Mouse (Mus musculus) hindbrain, embryonic 16.5 days (tissue): ENCODE measurements around the gene Prss30. TPM values are rescaled to one million over a fixed set of nuclear protein-coding genes. Genes with fewer than 3 reads are reported as not detected.
"Not testable (repeated sequence)": the region's sequence is repeated elsewhere in the genome, so short reads cannot be mapped to it uniquely, and the experiment has no call there.

Experiments
- ATAC-seq: fragments of 200-750 bp; cut with Nextera tagmentation; 2 replicates; pipeline ENCODE4 v1.8.0; 2017; ENCODE audit warnings: moderate TSS enrichment, moderate library complexity
- H3K27ac ChIP-seq: fragments of 300-500 bp; sonication (generic); 2 replicates; pipeline ENCODE4 v1.5.1; 2014; ENCODE audit warnings: low read depth, mild to moderate bottlenecking, control low read depth, low read length, moderate library complexity
- H3K27me3 ChIP-seq: fragments of 300-500 bp; sonication (generic); replicated peaks from 2 replicates; pipeline ENCODE4 v1.6.1; 2014; ENCODE audit warnings: low read length; ENCODE audit not compliant: control insufficient read depth, insufficient read depth
- H3K36me3 ChIP-seq: fragments of 300-500 bp; sonication (generic); 2 replicates; pipeline ENCODE4 v1.6.1; 2014; ENCODE audit warnings: mild to moderate bottlenecking, low read length, moderate library complexity, mixed read lengths; ENCODE audit not compliant: control insufficient read depth, insufficient read depth
- H3K4me1 ChIP-seq: fragments of 300-500 bp; sonication (generic); 2 replicates; pipeline ENCODE4 v1.6.1; 2014; ENCODE audit warnings: low read depth, low read length; ENCODE audit not compliant: control insufficient read depth, insufficient read depth
- H3K4me2 ChIP-seq: fragments of 300-500 bp; sonication (generic); 2 replicates; pipeline ENCODE4 v1.6.1; 2014; ENCODE audit warnings: mild to moderate bottlenecking, low read length, control low read depth, moderate library complexity
- H3K4me3 ChIP-seq: fragments of 300-500 bp; sonication (generic); 2 replicates; pipeline ENCODE4 v1.5.1; 2014; ENCODE audit warnings: mild to moderate bottlenecking, low read length, control low read depth, moderate library complexity
- H3K9ac ChIP-seq: fragments of 300-500 bp; sonication (generic); 2 replicates; pipeline ENCODE4 v1.6.1; 2014; ENCODE audit warnings: low read depth, mild to moderate bottlenecking, control low read depth, low read length, moderate library complexity
- H3K9me3 ChIP-seq: fragments of 300-500 bp; sonication (generic); 2 replicates; pipeline ENCODE4 v1.6.1; 2014; ENCODE audit warnings: mild to moderate bottlenecking, low read length, moderate library complexity; ENCODE audit not compliant: control insufficient read depth
- WGBS: fragments of 180-500 bp; shearing (Covaris S2); extraction: QIAGEN DNeasy Blood & Tissue Kit; methylation state at CpG from one replicate; pipeline ENCODE4 v1.1.7; 2014; 5-methylcytosine and 5-hydroxymethylcytosine counted together
- polyA plus RNA-seq: library from polyadenylated mRNA; unstranded; fragments of >200 nt; fragmentation: Nextera tagmentation; extraction: Ambion mirVana; gene quantifications from 2 replicates; pipeline ENCODE4 v1.2.1, GENCODE M21; 2015

Prss30 gene
- polyA plus RNA-seq, 1 experiment from 2014 or later = not detected

- no peak overlapping the region for H3K4me3 ChIP-seq
- no peaks in the 10 kb centered on the region for H3K27me3 ChIP-seq
- WGBS = 47% methylated on average over 2 of the region's 2 CpGs
- no peak overlapping the region for H3K27ac ChIP-seq
- no peaks in the 10 kb centered on the region for H3K9me3 ChIP-seq
- H3K36me3 ChIP-seq = no peaks in the 10 kb centered on the region
- no peak overlapping the region for H3K4me2 ChIP-seq
- H3K9ac ChIP-seq = no peak overlapping the region
- H3K4me1 ChIP-seq = no peaks in the 10 kb centered on the region
- ATAC-seq = no peak
Observed at GRCm38 (mm10) chr17:23968780-23969179, 11.6 kb downstream of the Prss30 start.

GRCm38 (mm10) chr17:23966658-23967401, 13.5 kb downstream of the Prss30 start:
- WGBS = 90% methylated on average over 10 of the region's 10 CpGs
- H3K4me2 ChIP-seq = no peak overlapping the region
- H3K4me1 ChIP-seq = no peaks in the 10 kb centered on the region
- H3K9ac ChIP-seq = no peak overlapping the region
- H3K27ac ChIP-seq = no peak overlapping the region
- no peak overlapping the region for H3K4me3 ChIP-seq
- H3K27me3 ChIP-seq = 0 out of 2 replicates have a peak, but pooled peaks cover 2% of the 10 kb centered on the region
- ATAC-seq = no peak
- H3K36me3 ChIP-seq = no peaks in the 10 kb centered on the region
- no peaks in the 10 kb centered on the region for H3K9me3 ChIP-seq

GRCm38 (mm10) chr17:23965805-23966425, 14.5 kb downstream of the Prss30 start:
- H3K4me1 ChIP-seq = no peaks in the 10 kb centered on the region
- 0 out of 2 replicates have a peak, but pooled peaks cover 2% of the 10 kb centered on the region for H3K27me3 ChIP-seq
- WGBS = 30% methylated on average over 6 of the region's 6 CpGs
- no peaks in the 10 kb centered on the region for H3K9me3 ChIP-seq
- no peak for ATAC-seq
- H3K4me2 ChIP-seq = no peak overlapping the region
- H3K4me3 ChIP-seq = no peak overlapping the region
- no peak overlapping the region for H3K27ac ChIP-seq
- H3K9ac ChIP-seq = no peak overlapping the region
- H3K36me3 ChIP-seq = no peaks in the 10 kb centered on the region

- WGBS = 58% methylated on average over 4 of the region's 4 CpGs
Observed at GRCm38 (mm10) chr17:23961573-23962122, 18.7 kb downstream of the Prss30 start.

GRCm38 (mm10) chr17:23960084-23960738, 20.2 kb downstream of the Prss30 start:
- Histone ChIP-seq H3K36me3 (no peaks in the 10 kb centered on the region), H3K4me3 (no peak overlapping the region), H3K27me3 (0 out of 2 replicates have a peak, but pooled peaks cover 2% of the 10 kb centered on the region), H3K9me3 (no peaks in the 10 kb centered on the region), H3K4me2 (no peak overlapping the region), H3K4me1 (no peaks in the 10 kb centered on the region), H3K27ac (no peak overlapping the region), H3K9ac (no peak overlapping the region)
- peak; percentile 98 for ATAC-seq
- 41% methylated on average over 3 of the region's 3 CpGs for WGBS

More at GRCm38 (mm10) chr17:23961573-23962122, 18.7 kb downstream of the Prss30 start:
- Histone ChIP-seq H3K27ac (no peak overlapping the region), H3K4me3 (no peak overlapping the region), H3K36me3 (no peaks in the 10 kb centered on the region), H3K4me2 (no peak overlapping the region), H3K4me1 (no peaks in the 10 kb centered on the region), H3K27me3 (0 out of 2 replicates have a peak, but pooled peaks cover 2% of the 10 kb centered on the region), H3K9ac (no peak overlapping the region), H3K9me3 (no peaks in the 10 kb centered on the region)
- ATAC-seq = no peak

- H3K9me3 ChIP-seq = no peaks in the 10 kb centered on the region
- H3K9ac ChIP-seq = no peak within 1 kb of the TSS
- WGBS = 77% methylated on average over 5 of the region's 5 CpGs
- H3K27ac ChIP-seq = no peak within 1 kb of the TSS
- no peak for ATAC-seq
- no peak within 1 kb of the TSS for H3K4me3 ChIP-seq
- H3K4me1 ChIP-seq = no peaks in the 10 kb centered on the region
- H3K36me3 ChIP-seq = no peaks in the 10 kb centered on the region
- no peaks in the 10 kb centered on the region for H3K27me3 ChIP-seq
- H3K4me2 ChIP-seq = no peak within 1 kb of the TSS
Observed at GRCm38 (mm10) chr17:23955174-23955573, 25.2 kb downstream of the Prss30 start, which contains the start of gene Sbpl. Sbpl (minus strand) TSS chr17:23955274.

DNA sequence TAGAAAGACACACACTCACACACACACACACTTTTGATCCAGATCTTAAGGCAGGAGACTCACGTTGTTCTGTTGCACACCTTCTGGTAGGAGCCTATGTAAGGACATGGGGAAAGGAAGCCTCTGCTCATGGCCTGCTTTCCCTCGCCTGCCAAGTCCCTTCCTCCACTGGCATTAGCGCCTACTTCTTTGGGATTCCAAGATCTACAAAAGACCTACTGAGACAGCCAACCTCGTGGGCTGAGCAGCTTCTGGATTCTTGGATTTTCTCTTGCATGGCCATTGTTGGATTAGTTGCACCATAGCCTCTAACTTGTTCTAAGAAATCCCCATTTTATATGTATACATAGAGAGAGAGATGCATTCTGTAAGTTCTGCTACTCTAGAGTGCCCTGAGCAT, 29.5 kb downstream of the Prss30 start:
- not testable (repeated sequence) for H3K4me1 ChIP-seq, H3K27ac ChIP-seq, H3K9ac ChIP-seq, H3K27me3 ChIP-seq, H3K36me3 ChIP-seq, ATAC-seq, H3K4me3 ChIP-seq, H3K9me3 ChIP-seq, H3K4me2 ChIP-seq
- WGBS = 87% methylated on average over 4 of the region's 4 CpGs

DNA sequence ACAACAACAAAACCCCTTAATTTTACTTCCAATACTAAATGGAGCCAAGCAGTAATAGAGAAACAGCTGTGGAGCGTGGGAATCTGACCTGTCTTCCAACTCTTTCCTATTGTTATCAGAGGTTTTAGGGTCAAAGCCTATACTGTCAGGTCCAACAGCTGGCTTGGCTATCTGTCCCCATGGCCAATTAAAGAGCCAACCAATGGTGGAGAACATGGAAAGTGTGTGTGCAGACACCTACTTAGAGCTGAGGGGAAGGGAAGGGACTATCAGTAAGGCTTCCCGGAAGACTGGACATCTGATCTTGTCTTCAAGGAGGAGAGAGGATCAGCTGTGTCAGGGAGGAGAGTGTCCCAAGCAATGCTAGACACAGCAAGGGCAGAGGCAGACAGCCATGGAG, 31.3 kb downstream of the Prss30 start:
- no peaks in the 10 kb centered on the region for H3K27me3 ChIP-seq
- no peaks in the 10 kb centered on the region for H3K4me1 ChIP-seq
- no peak overlapping the region for H3K9ac ChIP-seq
- ATAC-seq = no peak
- H3K36me3 ChIP-seq = no peaks in the 10 kb centered on the region
- 87% methylated on average over 2 of the region's 2 CpGs for whole genome bisulfite sequencing
- no peak overlapping the region for H3K4me2 ChIP-seq
- no peak overlapping the region for H3K4me3 ChIP-seq
- no peak overlapping the region for H3K27ac ChIP-seq
- H3K9me3 ChIP-seq = no peaks in the 10 kb centered on the region

DNA sequence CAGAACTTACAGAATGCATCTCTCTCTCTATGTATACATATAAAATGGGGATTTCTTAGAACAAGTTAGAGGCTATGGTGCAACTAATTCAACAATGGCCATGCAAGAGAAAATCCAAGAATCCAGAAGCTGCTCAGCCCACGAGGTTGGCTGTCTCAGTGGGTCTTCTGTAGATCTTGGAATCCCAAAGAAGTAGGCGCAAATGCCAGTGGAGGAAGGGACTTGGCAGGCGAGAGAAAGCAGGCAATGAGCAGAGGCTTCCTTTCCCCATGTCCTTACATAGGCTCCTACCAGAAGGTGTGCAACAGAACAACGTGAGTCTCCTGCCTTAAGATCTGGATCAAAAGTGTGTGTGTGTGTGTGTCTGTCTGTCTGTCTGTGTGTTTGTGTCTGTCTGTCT, 32.9 kb downstream of the Prss30 start:
- H3K4me2 ChIP-seq, H3K4me3 ChIP-seq, H3K36me3 ChIP-seq, H3K27ac ChIP-seq, H3K9ac ChIP-seq, ATAC-seq, H3K4me1 ChIP-seq, H3K27me3 ChIP-seq, H3K9me3 ChIP-seq: not testable (repeated sequence)
- WGBS = 81% methylated on average over 4 of the region's 4 CpGs
